Mouse (Mus musculus) testis, postnatal 10 days (tissue): Measurements from ENCODE around the gene Tff3.

Source experiments
- DNase-seq: peaks from one replicate; pipeline ENCODE4 v3.0.0; 2021; ENCODE audit warnings: low spot score

Gene Tff3

GRCm38 (mm10) chr17:31129452-31129851 is at the start of gene Tff3:
Gene Tff3 (minus strand): TSS chr17:31129646.
- DNase-seq, result no peak

GRCm38 (mm10) chr17:31176321-31176720 is 46.9 kb upstream of the Tff3 start:
- no peak for DNase-seq

DNA sequence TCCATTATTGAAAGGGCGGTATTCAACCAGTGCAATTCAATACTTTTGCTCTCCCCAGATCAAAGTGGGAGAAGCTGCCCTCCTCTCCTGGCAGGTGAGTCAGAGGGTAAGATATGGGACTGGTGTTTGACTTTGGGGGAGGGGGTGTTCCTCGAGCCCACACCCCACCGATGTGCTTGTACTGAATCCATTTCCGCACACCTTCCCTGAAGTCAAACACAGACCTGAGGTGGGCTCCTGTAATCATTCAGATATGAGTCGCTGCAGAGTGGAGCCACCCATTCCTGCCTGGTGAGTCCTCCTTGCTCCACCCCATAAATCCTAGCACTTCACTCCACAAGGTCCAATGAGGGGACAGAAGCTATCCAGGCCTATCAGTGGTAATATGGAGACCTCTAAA is 40.4 kb upstream of the Tff3 start:
- DNase-seq, result no peak

GRCm38 (mm10) chr17:31165127-31165526 is 35.7 kb upstream of the Tff3 start, which contains the start of gene Tff1:
Gene Tff1 (minus strand): TSS chr17:31165277.
- no peak for DNase-seq

- DNase-seq, result no peak
These were observed 34.4 kb upstream of the Tff3 start for GRCm38 (mm10) chr17:31163821-31164220.

GRCm38 (mm10) chr17:31162607-31163006 is 33.2 kb upstream of the Tff3 start:
- DNase-seq, result no peak

- DNase-seq, result no peak
These were observed 30.8 kb upstream of the Tff3 start for GRCm38 (mm10) chr17:31160291-31160690.

- DNase-seq, result no peak
These were observed 28.5 kb upstream of the Tff3 start for GRCm38 (mm10) chr17:31157921-31158320.

DNA sequence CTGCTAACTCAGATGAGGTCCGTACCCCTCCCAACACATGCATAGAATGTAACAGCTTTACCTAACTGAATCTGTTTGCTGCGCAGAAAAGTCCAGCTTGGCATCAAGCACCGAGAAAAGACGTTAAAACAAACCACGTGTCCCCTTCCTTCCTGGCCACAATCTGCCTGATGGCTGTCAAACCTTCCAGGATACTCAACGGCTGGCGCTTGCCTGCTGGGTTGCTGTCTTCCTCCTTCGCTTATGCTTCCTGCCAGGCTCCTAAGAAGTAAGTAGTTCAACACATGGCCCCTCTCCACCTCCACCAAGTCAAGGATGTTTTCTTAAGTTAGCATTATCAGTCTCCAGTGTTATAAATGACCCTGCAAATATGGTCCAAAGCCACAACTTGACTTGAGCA is 24.3 kb upstream of the Tff3 start:
- DNase-seq, result no peak

DNA sequence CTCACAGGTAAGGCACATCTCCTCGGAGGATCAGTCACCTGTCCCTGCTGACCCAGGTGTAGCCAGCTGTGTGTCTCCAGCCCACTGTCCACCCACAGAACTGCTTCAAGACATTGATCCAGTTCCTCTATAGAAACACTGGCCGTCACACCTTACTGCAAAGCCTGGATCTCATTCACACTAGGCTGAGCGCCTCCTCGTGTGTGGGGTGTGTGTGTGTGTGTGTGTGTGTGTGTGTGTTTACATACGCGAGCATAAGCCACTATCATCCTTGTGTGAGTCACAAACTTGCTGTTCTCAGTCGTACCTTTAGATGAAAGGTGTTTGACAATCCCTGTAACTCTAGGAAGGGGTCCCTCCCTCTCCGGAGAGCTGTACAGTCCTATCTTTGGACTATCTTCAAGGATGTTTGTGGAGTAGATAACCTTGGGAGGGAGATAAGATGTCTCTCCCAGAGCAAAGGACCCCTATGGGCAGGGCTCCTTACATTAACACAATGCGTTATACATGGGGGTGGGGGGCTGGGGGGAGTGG is 23.6 kb upstream of the Tff3 start:
- DNase-seq, result no peak

GRCm38 (mm10) chr17:31152512-31152911 is 23.1 kb upstream of the Tff3 start:
- no peak for DNase-seq

DNA sequence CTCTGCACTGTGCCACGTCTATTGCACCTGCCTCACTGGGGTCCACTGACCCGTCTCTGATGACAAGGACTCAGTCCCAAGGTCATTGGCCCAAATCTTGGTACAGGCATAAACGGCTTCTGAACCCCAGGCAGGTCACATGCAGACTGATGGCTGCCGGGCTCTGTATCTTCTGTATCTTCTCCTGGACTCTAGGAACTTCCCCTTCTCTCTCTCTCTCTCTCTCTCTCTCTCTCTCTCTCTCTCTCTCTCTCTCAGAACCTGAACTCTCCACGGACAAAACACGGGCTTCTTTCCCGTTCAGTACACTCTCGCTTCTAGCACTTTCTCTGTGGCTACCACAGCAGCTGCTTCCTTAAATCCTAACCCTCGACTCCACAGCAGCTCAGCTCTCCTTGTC is 16.6 kb upstream of the Tff3 start:
- no peak for DNase-seq

DNA sequence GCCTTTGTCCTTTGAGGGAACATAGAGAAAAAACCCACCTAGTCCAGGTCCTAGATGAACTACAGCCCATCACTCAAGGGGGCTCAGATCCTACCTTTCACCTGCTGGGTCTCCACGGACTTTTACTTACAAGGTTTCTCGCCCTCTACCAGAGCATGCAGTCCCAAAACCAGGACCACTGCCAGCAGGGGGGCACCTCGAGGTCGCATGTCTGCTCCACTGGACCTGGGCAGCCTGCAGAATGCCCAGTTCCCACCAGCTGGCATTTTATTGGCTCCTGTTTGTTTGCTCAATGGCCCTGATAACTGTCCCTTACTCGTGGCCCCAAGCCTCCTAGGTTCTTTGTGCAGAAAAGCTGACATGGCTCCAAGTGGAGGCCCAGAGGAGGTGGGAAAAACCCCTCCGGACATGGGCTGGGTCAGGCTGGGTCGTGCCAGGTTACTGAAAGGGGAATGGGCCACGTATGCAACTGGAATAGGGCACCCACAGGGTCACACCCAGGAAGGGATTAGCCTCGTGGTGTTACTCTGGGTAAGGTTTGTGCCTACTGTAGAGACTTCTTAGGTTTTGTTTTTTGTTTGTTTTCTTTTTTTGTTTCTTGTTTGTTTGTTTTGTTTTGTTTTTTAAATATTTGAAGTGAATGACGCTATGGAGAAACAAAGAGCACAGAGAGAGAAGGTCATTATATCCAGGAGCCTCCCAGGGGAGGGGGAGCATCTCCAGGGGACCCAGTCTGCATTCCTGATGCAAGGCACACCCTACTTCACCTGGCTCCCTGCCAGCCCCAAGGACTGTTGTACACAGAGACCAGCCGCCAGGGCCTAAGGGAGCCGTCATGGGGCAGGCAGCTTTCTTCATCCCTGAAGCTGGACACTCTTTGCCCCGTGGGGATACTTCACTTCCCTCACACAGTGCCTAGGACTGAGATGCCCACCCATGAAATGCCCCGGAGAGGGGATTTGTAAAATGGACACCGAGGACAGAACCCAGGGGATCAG is 14.9 kb upstream of the Tff3 start, which contains the start of gene Tff2:
Tff2 (minus strand) TSS at position 243 of the 998 bp plus-strand sequence.
- no peak for DNase-seq

DNA sequence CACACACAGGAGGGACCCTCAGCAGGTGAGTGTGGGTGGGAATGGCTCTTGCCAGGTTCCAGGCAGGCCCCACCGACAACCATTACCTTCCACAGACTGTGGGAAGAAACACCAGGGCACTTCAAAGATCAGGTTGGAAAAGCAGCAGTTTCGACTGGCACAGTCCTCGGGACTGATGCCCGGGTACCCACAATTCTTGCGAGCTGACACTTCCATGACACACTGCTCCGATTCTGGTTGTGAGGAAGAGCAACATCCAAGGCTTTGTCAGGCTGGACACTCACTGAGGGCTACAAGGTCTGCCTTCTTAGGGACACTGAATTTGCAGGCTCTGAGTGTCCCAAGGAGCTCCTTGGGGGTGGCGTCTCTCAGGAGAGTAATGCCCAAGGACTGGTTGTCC is 12.7 kb upstream of the Tff3 start:
- DNase-seq, result no peak

GRCm38 (mm10) chr17:31138398-31138797 is 9.0 kb upstream of the Tff3 start:
- peak; percentile 61 for DNase-seq

DNA sequence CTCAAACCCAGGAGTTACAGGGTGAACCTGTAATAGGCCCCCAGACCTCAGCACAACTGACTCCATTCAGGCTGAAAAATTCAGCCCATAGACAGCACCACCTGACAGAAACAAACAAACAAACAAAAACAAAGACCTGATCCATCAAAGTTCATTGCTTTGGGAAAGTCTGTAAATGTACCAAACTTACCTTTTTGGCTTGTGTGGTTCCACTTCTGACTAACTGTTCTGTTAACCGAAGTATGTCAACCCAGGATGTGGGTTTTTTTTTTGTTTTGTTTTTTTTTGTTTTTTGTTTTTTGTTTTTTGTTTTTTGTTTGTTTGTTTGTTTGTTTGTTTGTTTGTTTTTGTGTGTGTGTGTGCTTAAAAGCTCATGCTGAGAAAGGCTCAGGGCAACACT is 7.4 kb upstream of the Tff3 start:
- DNase-seq, result no peak

GRCm38 (mm10) chr17:31136291-31136690 is 6.8 kb upstream of the Tff3 start:
- DNase-seq, result no peak

DNA sequence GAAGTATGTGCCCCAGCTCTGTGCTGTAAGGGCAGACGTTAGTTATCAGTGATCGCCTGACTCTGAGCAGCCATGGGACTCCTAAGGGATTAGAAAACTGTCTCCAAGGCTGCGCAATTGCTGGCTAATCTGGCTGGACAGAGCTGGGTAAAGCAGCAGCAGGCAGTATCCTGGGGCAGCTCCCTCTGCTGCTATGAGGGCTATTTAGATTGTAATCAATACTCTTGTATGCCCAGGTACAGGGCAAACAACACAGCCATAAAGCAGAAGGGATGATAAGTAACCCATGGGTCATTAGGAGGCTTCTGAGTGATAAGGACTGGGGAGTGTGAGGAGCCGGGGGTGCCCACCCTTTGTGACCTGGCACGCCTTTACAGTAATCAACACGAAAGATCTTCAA is 5.5 kb upstream of the Tff3 start:
- DNase-seq, result no peak

GRCm38 (mm10) chr17:31133776-31134175 is 4.3 kb upstream of the Tff3 start:
- DNase-seq, result no peak

DNA sequence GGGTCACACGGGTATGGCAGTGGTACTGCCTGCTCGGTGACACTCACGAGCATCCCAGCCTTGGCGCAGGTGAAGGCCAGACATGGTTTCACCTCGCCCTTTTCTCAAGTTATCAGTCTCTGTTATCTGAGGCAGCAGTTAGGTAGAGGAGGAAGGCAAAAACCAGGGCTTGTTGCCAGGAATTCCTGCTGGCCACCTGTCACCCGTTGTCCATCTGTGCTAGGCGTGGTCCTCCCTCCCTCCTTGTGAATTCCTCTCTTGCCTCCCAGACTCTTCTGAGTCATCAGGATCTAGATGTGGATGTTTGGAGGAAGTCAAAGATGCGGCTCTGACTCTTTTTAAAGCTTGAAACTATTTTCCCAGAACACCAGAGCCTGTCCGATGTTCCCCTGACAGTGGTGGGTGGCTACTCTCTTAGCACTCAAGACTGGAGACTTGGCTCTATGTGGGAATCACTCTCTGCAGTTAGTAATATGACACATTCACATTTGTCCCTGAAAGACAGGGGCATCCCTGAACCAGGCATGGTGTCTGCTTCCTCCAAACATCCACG is 1.9 kb upstream of the Tff3 start:
- no peak for DNase-seq

- no peak for DNase-seq
These were observed 633 bp downstream of the Tff3 start for GRCm38 (mm10) chr17:31128708-31129318.

- no peak for DNase-seq
These were observed 3.7 kb downstream of the Tff3 start for GRCm38 (mm10) chr17:31125548-31126266.
